Mouse (Mus musculus) cerebellum, postnatal 14 days (tissue): ENCODE data around the gene Psen2.

Experiments
- DNase-seq, 2 experiments: peaks; one replicate each; pipeline ENCODE4 v3.0.0; 2021; ENCODE audit warnings: mixed read lengths in 2 of 2

The Psen2 gene

DNA sequence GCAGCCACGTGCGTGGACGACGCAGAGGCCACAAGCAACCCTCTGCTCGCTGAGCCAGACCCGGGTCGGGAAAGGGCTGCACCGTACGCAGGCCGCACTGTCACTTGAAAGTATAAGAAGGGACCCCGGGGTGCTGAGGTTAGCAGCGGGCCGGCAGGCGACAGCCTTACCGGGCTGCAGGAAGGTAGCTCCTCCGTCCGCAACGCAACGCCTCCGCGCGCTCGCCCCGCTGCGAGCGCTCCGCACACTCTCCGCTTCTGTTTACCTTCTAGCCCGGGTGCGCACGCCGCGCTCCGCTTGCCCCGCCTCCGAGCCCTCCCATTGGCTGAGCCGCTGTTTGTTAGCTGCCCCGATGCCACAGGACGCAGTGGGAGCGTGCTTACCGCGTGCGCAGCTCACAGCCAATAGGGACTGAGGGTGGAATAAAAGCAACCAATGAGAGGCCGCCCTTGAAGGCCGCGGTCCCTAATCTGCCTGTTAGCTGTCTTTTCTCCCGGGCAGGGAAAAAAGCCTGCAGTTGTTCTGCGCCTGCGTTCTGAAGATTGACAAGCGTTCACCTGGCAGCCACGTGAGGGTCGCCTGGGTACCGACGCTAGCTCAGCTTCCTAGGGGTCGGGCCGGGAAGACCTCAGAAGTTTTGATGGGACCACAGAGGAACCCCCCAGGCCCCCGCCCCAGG, 67.4 kb downstream of the Psen2 start:
- DNase-seq = peak; percentile 97

DNA sequence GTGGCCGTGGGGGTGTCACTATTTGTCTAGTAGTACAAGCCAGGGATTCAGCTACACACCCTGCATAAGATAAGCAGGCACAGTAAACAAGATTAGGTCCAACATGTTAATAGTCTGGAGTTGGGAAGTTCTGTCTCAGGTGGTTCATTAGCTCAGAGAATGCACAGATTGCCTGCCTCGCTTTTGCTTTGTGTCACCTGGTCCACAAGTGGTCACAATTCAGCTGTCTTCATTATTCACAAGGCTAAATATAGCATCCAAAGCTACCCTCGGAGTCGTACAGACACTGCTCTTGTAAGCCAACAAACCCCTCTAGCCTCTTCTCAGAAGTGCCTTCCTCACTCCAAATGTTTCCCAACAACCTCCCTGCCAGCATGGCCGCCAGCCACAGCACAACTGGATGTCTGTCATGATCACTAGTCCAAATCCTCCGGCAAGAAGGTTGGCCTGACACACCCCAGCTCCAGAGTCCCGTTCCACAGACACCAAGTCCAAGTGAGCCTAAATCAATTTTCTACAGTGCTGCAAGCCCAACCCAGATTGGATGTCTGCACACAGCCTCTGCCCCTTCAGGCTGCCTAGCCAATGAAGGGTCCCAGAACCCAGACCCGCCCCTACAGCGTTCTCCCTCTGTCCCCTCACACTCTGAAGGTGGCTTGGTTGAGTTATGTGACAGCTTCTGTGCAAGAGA, 68.3 kb downstream of the Psen2 start:
- DNase-seq = peak; percentile 39 to 54

DNA sequence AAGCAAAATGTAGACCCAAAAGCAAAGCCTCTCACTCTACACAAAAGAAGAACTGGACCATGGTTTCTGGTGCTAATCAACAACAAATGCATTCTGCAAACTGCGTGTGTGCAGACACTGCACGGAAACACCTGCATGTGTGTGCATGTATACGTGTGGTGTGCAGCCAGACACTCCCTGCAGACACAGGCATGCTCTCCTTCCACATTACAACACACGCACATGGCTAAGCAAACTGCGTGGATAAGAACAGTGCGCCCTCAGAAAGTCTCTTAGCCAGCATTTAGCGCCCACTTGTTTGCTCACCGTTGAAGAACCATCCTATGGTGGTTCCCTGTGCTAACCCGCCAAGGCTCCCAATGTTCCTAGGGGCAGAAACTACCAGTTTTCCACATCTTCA, 69.2 kb downstream of the Psen2 start:
- no peak for DNase-seq

DNA sequence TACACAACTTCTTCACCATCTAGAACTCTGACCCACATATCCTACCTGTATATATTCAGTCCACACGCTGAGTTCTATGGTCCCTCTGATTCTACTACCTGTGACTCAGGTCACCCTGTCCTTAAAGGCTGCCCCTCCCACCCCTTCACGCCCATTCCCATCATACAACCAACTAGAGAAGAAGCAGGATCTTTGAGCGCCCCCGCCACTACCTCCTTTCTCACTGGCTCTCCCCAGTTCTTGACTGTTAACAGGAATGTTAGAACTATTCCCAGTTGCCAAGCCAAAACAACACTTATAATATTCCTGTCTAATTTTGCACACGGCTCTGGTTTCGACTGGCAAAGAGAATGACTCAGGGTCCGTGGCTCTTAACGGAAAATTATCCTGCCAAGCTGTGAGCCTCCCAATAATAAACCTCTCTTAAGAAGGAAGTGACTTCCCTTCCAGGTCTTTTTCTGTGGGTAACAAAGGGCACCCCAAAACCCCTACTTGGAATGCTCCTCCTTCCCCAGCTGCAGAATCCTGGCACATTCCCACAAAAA, 69.8 kb downstream of the Psen2 start:
- DNase-seq = no peak

DNA sequence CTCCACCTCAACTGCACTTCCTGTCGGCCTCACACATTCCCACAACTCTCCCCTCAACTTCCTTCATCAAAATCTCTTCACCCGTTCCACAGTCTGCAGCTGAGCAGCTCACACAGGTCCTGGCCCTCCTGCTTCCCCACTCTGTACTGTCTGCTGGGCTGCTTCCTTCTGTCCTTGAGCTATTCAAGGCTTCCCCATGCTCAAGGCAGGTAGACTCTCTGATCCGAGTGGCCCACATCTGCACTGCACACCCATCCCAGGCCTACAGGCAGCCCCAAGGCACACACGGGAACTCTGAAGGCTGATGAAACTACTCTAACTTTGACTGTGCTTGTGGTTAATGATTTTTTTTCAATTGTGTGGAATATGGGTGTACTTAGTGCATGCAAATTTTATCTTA, 70.4 kb downstream of the Psen2 start:
- no peak for DNase-seq

DNA sequence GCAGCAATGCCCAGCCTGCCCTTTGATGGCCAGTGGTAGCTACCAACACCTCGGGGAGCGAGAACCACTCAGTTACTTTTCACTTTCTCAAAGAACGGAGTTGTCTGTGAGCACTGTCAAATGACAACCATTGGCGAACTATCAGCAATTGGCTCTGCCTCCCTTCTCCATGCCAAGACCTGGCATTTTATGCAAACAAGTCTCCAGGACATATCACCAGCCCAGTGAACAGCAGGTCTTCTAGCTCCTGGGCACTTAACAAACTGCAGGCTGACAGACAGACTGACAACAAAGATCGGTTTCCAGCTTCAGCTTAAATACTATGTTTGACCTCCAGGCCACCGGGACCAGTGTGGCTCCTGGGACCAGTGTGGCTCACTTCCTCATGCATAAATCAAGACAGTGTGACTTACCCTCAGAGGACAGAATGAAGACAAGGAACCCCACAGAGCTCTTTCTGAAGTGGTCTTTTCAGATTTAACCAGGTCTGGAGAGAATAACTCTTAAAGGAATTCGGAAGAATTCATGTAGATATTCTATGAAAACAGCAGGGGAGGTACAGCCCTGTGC, 71.5 kb downstream of the Psen2 start:
- DNase-seq = no peak

DNA sequence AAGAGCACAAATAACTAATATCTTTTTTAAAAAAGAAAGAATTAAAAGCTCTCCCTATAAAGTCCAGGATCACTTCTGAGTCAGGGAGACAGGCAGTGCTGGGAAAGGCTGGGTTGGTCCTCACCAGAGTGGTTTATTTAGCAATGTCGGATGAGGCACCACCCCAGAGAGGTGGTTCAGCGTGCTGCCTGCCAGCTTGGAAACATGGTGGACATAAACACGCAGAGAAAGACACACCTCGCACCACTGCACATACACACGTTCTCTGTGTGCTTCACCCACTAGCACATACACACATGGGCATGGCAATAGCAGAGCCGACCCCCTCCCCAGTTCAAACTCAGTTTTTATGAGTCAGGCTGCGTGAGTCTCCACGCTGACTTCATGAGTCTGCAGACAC, 72.1 kb downstream of the Psen2 start:
- DNase-seq = no peak

DNA sequence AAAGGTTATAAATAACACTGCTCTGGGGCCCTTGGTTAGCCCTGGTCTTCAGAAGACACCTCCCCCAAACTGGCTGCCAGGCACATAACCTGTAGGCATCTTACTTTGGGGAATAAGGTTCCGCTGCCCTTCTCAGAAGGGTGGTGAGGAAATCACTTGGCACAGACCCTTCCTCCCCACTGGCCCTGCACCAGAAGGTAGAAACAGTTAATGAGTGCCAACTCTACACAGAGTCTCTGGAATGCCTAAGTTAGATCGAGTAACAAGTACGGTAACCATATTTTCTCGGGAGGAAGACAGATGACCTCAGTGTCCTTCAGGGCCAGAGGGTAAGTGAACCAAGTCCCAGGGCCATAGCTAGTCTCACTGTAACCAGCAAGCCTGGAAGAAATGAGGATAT, 74.3 kb downstream of the Psen2 start:
- DNase-seq = no peak

DNA sequence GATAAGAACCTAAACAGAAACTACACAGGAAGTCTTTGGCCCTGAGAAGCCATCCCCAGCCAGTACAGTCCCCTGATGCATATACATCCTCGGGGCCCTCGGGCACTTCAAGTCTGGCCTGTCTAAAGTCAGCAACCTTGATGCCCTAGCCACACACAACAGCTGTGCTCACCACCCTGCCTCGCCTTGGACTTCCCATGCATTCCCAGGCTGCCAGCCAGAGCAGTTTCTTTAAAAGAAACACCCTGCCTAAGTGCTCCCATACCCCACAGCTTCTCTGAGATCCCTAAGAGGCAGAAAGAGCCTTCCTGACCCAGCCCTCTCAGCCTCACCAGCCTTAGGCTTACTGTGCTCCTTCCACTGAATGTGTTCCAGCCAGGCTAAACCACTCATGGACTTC, 76.9 kb downstream of the Psen2 start:
- no peak for DNase-seq

DNA sequence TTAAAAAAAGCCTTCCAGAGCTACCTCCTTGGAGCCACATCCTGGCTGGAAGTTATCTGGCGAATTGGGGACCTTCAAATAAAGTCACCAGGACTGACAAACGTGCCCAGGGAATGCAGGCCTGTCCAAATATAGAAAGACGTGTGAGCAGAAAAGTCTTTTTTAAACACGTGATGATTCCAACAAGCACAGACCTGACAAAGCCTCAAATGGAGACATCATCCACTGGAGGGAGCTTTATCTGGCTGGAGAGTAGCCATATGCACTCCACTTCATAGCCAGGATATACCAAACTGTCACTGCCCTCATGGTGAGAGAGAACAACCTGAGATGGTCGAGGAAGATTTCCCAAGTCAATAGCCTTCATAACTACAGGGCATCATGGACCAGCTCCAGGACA, 77.4 kb downstream of the Psen2 start:
- no peak for DNase-seq

DNA sequence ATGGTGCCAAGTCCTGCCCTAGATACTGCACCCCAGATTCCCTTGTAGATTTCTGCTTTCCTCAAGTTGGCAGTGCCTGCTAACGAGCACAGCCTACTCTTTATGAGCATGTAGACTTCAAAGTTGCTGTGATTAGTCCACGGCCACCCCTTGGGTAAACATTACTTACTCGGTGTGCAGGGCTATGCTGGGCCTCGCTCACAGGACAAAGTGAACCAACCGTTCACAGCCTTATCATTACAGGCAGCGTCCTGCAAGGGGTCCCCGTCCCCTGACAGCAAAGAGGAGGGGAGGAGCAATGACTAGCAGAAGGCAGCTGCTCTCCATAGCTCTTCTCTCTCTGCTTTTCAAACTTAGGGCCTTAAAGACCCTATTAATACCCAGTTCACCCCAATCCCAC, 78.5 kb downstream of the Psen2 start:
- DNase-seq = no peak

DNA sequence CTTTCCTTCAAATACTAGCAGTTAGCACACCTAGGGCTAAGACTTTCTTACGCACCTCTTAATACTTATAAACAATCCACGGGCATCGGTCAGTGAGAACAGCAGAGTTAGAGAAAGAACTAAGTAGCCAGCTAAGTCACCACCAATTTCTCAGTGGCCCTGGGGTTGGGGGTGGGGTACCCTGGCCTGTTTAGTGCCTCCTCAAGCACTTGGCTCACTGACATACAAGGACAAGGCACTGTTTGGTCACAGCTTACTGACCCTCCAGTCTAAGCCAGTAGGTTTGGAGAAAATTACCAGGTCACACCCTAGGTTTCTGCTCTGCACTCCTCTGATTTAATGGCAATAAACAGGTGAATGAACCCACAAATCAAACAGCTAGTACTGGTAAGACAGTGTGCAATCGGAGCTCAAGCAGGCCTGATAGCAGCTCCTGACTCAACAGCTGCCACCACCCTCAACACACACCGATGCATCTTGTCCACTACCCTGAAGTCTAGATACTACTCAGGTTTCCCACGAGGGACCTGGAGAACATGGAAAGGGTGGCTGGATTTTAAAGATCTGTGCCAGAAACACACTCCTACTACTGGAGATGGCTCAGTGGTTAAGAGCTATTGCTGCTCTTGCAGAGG, 79.6 kb downstream of the Psen2 start:
- DNase-seq = no peak

DNA sequence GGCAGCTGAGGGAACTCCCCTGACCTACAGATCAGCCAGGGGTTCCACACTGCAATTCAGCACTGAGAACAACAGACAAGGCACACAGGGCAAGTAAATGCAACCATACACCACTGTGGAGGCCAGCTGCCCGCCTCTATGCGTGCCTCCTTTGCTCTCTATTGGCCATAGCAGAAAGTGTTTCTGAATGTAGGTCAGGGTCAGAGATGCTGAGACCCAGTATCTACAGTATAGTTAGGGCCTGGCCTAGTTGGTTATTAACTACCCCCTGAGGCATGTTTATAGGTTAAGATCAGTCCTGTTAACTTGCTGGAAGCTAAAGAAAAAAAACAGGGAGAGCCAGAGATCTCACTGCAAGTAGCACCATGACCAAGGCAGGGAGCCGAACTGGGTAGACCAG, 80.5 kb downstream of the Psen2 start:
- no peak for DNase-seq

DNA sequence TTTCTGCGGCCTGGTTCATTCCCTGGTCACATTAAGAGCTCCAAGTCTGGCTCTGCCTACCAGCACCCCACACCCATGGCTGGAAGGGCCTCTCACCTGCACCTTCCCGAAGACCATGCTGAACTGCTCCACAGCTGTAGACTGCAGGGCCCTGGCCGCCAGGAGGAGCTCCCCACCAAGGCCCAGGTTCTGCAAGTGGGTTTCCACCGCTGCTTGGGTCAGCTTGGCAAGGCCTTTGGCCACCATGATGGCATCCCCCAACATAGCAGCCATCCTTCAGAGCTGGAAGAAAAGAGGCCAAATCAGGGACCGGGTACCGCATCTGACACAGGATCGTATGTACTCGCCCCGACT, 81.3 kb downstream of the Psen2 start:
- DNase-seq = no peak

DNA sequence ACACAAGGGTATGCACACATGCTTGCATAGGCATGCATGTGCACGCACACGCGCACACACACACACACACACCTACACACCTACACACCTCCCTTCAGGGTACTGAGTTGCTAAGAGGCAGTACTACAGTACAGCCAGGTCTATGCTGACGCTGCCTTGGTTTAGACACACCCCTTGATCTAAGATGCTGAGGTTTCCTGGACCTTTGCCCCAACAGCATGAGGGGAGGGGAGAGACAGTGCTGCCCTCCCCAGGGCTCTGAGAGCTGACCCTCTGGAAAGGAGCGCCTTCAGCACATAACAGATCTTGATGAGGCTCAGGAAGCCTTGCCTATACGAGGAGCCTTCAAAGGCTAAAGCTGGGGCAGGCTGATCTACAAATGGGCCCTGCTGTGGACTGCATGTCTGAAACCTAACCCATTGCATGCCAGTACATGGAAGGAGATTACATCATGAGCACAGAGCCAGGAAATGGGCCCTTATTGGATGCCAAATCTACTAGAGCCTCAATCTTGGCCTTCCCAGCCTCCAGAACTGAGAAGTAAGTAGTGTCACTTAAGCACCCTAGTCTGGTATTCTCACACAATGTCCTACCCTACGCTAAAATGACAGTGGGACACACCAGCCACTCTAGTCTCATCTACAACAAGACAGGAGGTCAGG, 81.8 kb downstream of the Psen2 start:
- DNase-seq = no peak

DNA sequence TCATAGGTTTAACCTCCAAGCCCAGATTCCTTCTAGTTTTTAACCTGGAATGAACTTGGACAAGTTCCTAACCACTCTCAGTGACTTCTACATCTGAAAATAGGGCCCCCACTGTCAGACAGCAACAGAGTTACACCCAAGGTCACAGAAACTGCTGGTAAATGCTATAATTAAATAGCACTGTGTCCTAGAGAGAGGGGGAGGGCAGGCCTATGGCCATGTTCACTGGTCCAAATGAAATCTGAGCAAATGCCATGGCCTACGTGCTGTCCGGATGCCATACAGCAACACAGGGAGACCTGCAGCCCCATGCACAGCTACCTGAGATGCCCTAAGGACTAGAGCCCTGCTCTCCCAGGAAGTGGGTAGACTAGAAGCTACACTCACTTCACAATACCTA, 83.4 kb downstream of the Psen2 start:
- DNase-seq = no peak

DNA sequence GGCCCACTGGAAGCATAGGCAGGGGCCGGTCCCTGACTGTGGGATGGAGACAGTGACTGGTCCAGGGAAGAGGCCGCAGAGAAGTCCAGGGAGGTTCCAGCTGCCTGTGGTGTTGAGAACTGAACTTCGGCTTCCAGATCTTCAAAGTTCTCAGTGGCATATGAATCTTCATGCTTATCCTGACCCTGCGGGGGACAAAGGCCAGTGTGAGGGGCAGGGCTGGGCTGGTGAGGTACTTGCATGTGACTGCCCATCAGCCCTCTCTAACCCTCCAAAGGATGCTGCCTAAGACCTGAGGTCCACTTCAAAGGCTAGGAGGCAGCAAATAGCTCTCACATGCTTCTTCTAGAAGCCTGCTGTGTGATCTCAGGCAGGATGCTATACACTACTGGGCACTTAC, 84.1 kb downstream of the Psen2 start:
- DNase-seq = no peak

DNA sequence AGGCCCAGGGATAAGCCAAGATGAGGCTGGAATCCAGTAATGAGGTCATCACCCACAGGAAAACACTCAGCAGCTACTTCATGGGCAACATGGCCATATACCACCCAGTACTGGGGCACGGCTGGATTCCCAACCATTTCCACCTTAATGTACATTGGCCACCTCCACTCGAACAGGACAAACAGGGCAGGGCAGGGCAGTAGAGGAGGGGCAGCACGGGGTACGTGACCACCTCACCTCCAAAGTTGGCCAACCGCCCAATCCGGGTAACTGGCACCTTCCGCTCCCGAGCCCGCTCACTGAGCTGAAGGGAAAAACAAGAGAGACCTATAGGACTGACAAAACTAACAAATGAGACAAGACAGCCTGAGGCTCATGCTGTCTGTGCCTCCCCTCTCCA, 84.9 kb downstream of the Psen2 start:
- DNase-seq = peak; percentile 46 to 66
